Mouse (Mus musculus): ENCODE results near the gene Rhov. TPM values are rescaled to one million over a fixed set of nuclear protein-coding genes. Genes with fewer than 3 reads are reported as not detected.

The Rhov gene
- polyA plus RNA-seq, 1 experiment from 2014 or later, result 3.7 TPM

DNA sequence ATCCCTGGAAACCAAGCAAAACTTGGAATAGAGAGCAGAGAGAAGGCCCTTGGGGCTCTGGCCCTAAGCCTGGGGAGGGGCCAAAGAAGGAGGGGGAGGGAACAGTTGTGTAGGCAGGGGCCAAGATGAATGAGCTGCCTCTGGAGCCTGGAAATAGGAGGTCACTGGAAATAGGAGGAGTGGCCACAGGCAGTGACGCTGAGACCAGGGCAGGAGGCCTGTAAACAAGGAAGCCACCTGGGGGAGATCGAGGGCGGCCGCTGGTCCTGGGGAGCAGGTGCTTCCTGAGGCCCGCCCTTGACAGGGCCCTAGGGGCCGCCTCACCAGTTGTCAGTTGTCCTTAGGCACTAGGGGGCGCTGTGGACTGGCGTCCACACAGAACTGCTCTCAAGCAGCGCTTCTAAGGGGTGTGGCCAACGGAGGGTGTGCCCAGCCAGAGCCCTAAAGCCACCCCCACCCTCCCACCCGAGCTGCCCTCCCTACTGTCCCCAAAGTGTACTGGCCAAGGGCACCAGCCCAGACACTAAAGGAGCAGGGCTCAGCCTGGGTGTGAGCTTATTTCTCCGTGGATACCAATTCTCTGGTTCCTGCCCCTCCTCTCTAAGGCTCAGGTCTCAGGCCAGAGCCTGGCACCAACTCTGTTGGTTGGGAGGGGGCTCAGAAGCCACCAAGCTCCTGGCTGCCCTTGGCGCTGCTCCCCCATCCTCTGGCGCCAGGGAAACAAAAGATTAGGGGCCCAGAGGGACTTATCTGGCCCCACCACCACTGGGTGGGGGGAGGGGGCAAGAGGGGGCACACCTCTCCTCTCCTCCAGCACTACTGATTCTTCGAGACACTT, 29.1 kb upstream of the Rhov start:
- Histone ChIP-seq H3K27ac (peak overlapping the region; percentile 61; the same call in 1 of the 2 replicates), H3K9ac (no peak overlapping the region; the same call in 1 of the 2 replicates), H3K4me2 (peak overlapping the region; percentile 16), H3K4me3 (replicated peaks) (no peak overlapping the region), H3K9me3 (no peaks in the 10 kb centered on the region), H3K4me1 (peaks cover 34% of the 10 kb centered on the region), H3K27me3 (no peaks in the 10 kb centered on the region), H3K36me3 (replicated peaks) (peaks cover 39% of the 10 kb centered on the region)
- peak; percentile 82 for ATAC-seq (ENCODE audit: low FRiP score)
- WGBS, result 6% methylated on average over 15 of the region's 15 CpGs

GRCm38 (mm10) chr2:119298839-119299238, 27.8 kb upstream of the Rhov start:
- no peak overlapping the region for H3K9ac ChIP-seq

DNA sequence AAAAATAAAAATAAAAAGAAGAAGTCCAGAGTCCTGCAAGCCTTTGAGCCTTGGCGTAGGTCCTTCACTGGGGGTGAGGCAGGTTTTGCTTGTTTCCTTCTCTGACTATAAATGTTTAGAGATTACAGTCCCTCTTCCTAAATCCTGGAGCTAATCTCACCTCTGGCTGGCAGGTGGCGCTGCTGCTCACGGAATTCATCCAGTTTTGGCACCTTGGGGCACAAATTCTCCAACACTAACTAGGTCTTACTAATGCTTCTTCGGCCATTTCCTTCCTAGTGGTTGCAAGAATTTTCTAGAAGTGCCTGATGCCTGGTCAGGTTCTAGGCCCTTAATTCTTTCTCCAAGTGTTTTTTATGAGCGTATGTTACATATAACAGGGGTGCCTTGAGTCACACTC, 27.3 kb upstream of the Rhov start:
- H3K4me1 ChIP-seq, result peaks cover 22% of the 10 kb centered on the region
- H3K9me3 ChIP-seq, result no peaks in the 10 kb centered on the region
- H3K36me3 ChIP-seq (replicated peaks), result peaks cover 57% of the 10 kb centered on the region
- H3K9ac ChIP-seq, result no peak overlapping the region
- H3K4me3 ChIP-seq (replicated peaks), result no peak overlapping the region
- no peak for ATAC-seq (ENCODE audit: low FRiP score)
- H3K27ac ChIP-seq, result no peak overlapping the region
- no peak overlapping the region for H3K4me2 ChIP-seq
- no peaks in the 10 kb centered on the region for H3K27me3 ChIP-seq
- 53% methylated on average over 5 of the region's 5 CpGs for WGBS

More at GRCm38 (mm10) chr2:119298839-119299238, 27.8 kb upstream of the Rhov start:
- no peaks in the 10 kb centered on the region for H3K9me3 ChIP-seq
- ATAC-seq (ENCODE audit: low FRiP score), result no peak
- H3K4me1 ChIP-seq, result peaks cover 22% of the 10 kb centered on the region
- no peak overlapping the region for H3K4me2 ChIP-seq
- H3K36me3 ChIP-seq (replicated peaks), result peaks cover 51% of the 10 kb centered on the region
- H3K4me3 ChIP-seq (replicated peaks), result no peak overlapping the region
- no peak overlapping the region for H3K27ac ChIP-seq
- no peaks in the 10 kb centered on the region for H3K27me3 ChIP-seq
- 90% methylated on average over 2 of the region's 2 CpGs for WGBS

GRCm38 (mm10) chr2:119297506-119297905, 26.4 kb upstream of the Rhov start:
- Histone ChIP-seq H3K36me3 (replicated peaks) (peaks cover 65% of the 10 kb centered on the region), H3K4me1 (peaks cover 22% of the 10 kb centered on the region), H3K9ac (no peak overlapping the region), H3K27ac (no peak overlapping the region), H3K9me3 (no peaks in the 10 kb centered on the region), H3K4me3 (replicated peaks) (no peak overlapping the region), H3K27me3 (no peaks in the 10 kb centered on the region), H3K4me2 (no peak overlapping the region)
- ATAC-seq (ENCODE audit: low FRiP score), result no peak
- WGBS, result 94% methylated on average over 19 of the region's 19 CpGs

GRCm38 (mm10) chr2:119296756-119297155, 25.7 kb upstream of the Rhov start:
- H3K27me3 ChIP-seq, result no peaks in the 10 kb centered on the region
- ATAC-seq (ENCODE audit: low FRiP score), result no peak
- H3K9me3 ChIP-seq, result no peaks in the 10 kb centered on the region
- H3K4me2 ChIP-seq, result no peak overlapping the region
- no peak overlapping the region for H3K4me3 ChIP-seq (replicated peaks)
- 95% methylated on average over 12 of the region's 12 CpGs for WGBS
- H3K36me3 ChIP-seq (replicated peaks), result peaks cover 69% of the 10 kb centered on the region
- H3K4me1 ChIP-seq, result peaks cover 22% of the 10 kb centered on the region
- H3K9ac ChIP-seq, result no peak overlapping the region
- no peak overlapping the region for H3K27ac ChIP-seq

DNA sequence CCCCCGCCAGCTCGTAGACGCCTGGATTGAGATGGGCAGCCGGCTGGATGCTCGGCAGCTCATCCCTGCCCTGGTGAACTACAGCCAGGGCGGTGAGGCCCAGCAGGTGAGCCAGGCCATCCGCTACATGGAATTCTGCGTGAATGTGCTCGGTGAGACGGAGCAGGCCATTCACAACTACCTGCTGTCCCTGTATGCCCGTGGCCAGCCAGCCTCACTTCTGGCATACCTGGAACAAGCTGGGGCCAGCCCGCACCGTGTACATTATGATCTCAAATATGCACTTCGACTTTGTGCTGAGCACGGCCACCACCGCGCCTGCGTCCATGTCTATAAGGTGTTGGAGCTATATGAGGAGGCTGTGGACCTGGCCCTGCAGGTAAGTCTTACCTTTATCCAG, 23.3 kb upstream of the Rhov start:
- H3K9ac ChIP-seq, result no peak overlapping the region
- H3K27me3 ChIP-seq, result no peaks in the 10 kb centered on the region
- H3K27ac ChIP-seq, result no peak overlapping the region
- H3K4me3 ChIP-seq (replicated peaks), result no peak overlapping the region
- ATAC-seq (ENCODE audit: low FRiP score), result no peak
- H3K4me2 ChIP-seq, result no peak overlapping the region
- peaks cover 9% of the 10 kb centered on the region for H3K4me1 ChIP-seq
- H3K9me3 ChIP-seq, result no peaks in the 10 kb centered on the region
- 94% methylated on average over 18 of the region's 18 CpGs for WGBS
- peaks cover 74% of the 10 kb centered on the region for H3K36me3 ChIP-seq (replicated peaks)

DNA sequence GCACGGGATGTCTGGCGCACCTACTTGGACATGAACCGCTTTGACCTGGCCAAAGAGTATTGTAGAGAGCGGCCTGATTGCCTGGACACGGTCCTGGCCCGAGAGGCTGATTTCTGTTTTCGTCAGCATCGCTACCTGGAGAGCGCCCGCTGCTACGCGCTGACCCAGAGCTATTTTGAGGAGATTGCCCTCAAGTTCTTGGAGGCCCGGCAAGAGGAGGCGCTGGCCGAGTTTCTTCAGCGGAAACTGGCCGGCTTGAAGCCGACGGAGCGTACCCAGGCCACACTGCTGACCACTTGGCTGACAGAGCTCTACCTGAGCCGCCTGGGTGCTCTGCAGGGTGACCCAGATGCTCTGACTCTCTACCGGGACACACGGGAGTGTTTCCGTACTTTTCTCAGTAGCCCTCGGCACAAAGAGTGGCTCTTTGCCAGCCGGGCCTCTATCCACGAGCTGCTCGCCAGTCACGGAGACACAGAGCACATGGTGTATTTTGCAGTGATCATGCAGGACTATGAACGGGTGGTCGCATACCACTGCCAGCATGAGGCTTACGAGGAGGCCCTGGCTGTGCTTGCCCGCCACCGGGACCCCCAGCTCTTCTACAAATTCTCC, 22.8 kb upstream of the Rhov start:
- Histone ChIP-seq H3K27ac (no peak overlapping the region), H3K4me2 (no peak overlapping the region), H3K9ac (no peak overlapping the region), H3K36me3 (replicated peaks) (peaks cover 69% of the 10 kb centered on the region), H3K27me3 (no peaks in the 10 kb centered on the region), H3K4me3 (replicated peaks) (no peak overlapping the region), H3K4me1 (peaks cover 14% of the 10 kb centered on the region), H3K9me3 (no peaks in the 10 kb centered on the region)
- WGBS, result 94% methylated on average over 34 of the region's 34 CpGs
- ATAC-seq (ENCODE audit: low FRiP score), result no peak

- Histone ChIP-seq H3K36me3 (replicated peaks) (peaks cover 63% of the 10 kb centered on the region), H3K4me2 (no peak overlapping the region), H3K9me3 (no peaks in the 10 kb centered on the region), H3K27ac (no peak overlapping the region), H3K4me1 (peaks cover 15% of the 10 kb centered on the region), H3K4me3 (replicated peaks) (no peak overlapping the region), H3K27me3 (no peaks in the 10 kb centered on the region), H3K9ac (no peak overlapping the region)
- ATAC-seq (ENCODE audit: low FRiP score), result no peak
- WGBS, result 93% methylated on average over 17 of the region's 17 CpGs
Measured at GRCm38 (mm10) chr2:119293311-119293710, 22.2 kb upstream of the Rhov start.

- no peak overlapping the region for H3K4me2 ChIP-seq
- H3K9ac ChIP-seq, result no peak overlapping the region
- no peaks in the 10 kb centered on the region for H3K9me3 ChIP-seq
- no peaks in the 10 kb centered on the region for H3K27me3 ChIP-seq
- H3K4me3 ChIP-seq (replicated peaks), result no peak overlapping the region
- ATAC-seq (ENCODE audit: low FRiP score), result no peak
- peaks cover 19% of the 10 kb centered on the region for H3K4me1 ChIP-seq
- peaks cover 60% of the 10 kb centered on the region for H3K36me3 ChIP-seq (replicated peaks)
- 96% methylated on average over 17 of the region's 17 CpGs for WGBS
- no peak overlapping the region for H3K27ac ChIP-seq
Measured at GRCm38 (mm10) chr2:119292852-119293251, 21.8 kb upstream of the Rhov start.

DNA sequence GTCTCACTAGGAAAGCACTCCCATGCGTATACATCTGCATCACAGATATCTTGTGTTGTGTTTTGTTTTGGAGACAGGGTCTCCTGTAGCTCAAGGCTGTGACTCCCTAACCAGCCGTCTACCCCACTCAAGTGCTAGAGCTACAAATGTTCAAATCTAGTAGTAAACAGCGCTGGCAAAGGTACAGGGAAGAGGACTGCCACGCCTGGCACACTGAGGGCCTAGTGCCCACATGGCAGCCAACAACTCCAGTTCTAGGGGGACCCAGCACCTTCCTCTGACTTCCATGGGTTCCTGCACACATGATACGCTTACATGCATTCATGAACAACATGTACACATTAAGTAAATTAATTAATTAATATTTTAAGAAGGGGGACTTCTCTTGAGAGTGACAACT, 21.2 kb upstream of the Rhov start:
- no peak overlapping the region for H3K27ac ChIP-seq
- H3K36me3 ChIP-seq (replicated peaks), result peaks cover 54% of the 10 kb centered on the region
- 91% methylated on average over 5 of the region's 5 CpGs for WGBS
- H3K4me2 ChIP-seq, result no peak overlapping the region
- no peaks in the 10 kb centered on the region for H3K9me3 ChIP-seq
- no peak for ATAC-seq (ENCODE audit: low FRiP score)
- H3K4me3 ChIP-seq (replicated peaks), result no peak overlapping the region
- H3K27me3 ChIP-seq, result peaks cover 5% of the 10 kb centered on the region; the same call in 1 of the 2 replicates
- H3K9ac ChIP-seq, result no peak overlapping the region
- peaks cover 20% of the 10 kb centered on the region for H3K4me1 ChIP-seq

DNA sequence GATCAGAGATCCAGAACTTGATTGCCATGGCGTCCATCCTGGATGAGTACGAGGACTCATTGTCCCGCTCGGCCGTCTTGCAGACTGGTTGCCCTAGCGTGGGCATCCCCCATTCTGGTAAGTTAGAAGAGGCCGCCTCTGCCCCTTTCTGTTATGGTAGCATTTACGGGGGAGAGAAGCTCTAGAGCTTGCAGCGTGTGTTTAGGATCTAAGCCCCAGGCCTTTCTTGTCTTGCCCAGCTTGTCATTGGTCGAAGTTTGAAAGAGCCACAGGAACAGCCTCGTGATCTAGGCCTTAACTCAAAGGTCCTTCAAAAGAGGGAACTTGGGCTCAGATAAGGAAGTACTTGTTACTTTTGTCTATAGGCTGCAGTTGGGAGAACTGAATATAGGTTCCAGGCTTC, 17.9 kb upstream of the Rhov start:
- ATAC-seq (ENCODE audit: low FRiP score), result peak; percentile 19; the same call in 1 of the 2 replicates
- Histone ChIP-seq H3K27ac (peak overlapping the region; percentile 25; the same call in 1 of the 2 replicates), H3K27me3 (peaks cover 5% of the 10 kb centered on the region; the same call in 1 of the 2 replicates)

DNA sequence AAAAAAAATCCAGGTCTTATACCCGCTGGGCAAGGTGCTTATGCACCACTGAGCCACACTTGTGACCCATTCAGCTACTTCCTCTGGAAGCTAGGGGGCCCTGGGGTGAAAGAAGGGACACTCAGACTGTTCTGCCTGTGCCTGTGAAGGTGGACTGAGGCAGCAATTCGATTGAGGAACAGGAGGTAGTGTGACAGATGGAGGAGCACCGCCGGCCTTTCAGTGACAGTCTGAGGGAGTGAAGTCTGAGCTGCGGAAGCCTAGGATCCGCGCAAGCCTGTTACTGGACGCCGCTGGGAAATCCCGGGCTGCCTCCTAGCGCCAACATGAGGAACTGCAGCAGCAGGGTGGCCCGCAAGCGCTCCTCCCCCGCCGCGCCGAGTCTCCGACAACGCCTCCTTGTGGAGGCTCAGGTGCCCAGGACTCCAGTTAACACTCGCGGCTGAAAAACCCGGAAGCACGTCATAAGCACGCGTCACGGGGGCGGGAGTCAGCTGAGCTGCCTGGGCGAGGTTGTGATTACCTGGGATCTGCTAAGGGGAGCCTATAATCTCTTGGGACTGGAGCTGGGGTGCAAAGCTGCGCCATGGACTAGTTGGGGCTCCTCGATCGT, 17.3 kb upstream of the Rhov start, which contains the start of gene Vps18:
Gene Vps18, plus strand, starts transcription at position 471 of the 613 bp plus-strand sequence.
- Histone ChIP-seq H3K9me3 (no peaks in the 10 kb centered on the region), H3K4me2 (peak within 1 kb of the TSS; percentile 93), H3K27ac (peak within 1 kb of the TSS; percentile 50; the same call in 1 of the 2 replicates), H3K4me3 (replicated peaks) (peak within 1 kb of the TSS; percentile 68), H3K9ac (peak within 1 kb of the TSS; percentile 79), H3K27me3 (peaks cover 5% of the 10 kb centered on the region; the same call in 1 of the 2 replicates), H3K4me1 (peaks cover 20% of the 10 kb centered on the region), H3K36me3 (replicated peaks) (peaks cover 23% of the 10 kb centered on the region)
- WGBS, result 1% methylated on average over 31 of the region's 31 CpGs
- ATAC-seq (ENCODE audit: low FRiP score), result peak; percentile 95

More for the DNA sequence above, 17.9 kb upstream of the Rhov start:
- H3K9ac ChIP-seq, result peak overlapping the region; percentile 79
- H3K4me2 ChIP-seq, result peak overlapping the region; percentile 93
- H3K9me3 ChIP-seq, result no peaks in the 10 kb centered on the region
- H3K4me1 ChIP-seq, result peaks cover 20% of the 10 kb centered on the region
- 4% methylated on average over 11 of the region's 11 CpGs for WGBS
- H3K36me3 ChIP-seq (replicated peaks), result peaks cover 29% of the 10 kb centered on the region
- H3K4me3 ChIP-seq (replicated peaks), result peak overlapping the region; percentile 68

All from forebrain, embryonic 12.5 days (tissue).